10 mouse cellular contexts compared by ENCODE assay signal in the genomic region with DNA sequence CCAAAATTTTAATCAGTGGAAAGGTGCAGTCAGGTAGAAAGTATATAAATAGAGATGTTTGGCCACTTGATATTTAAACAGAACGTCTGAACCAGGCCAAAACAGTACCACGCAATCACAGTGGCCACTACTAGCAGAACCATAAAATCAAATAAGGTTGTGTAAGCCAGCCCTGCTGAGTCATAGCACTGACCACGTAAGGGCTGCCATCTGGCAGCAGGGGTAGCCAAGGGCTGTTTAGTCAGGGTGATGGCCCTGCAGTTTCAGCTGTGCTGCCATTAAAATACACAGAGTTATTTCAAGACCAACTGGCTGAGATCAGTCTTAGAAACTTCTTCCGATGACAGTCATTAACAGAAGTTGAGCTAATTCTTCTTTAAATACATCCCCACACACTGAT. TPM values are rescaled to one million over a fixed set of nuclear protein-coding genes. Genes with fewer than 3 reads are reported as not detected.
A peak's percentile ranks its signal among the peaks of the same experiment; 100 is the strongest.
DNase-seq lines count a peak whose midpoint lies in the region; ATAC-seq and TF ChIP-seq lines count a peak whose summit lies in the region.
"Had no signal": no experiment of that assay in that cellular context is flagged by ENCODE, and none has a peak within 500 bp of the region (broad histone marks: within the 10 kb centered on the region; RNA-seq: fewer than 3 reads in every experiment).

No protein-coding gene starts in this region.

- H3K9me3 ChIP-seq in forebrain, embryonic 13.5 days (replicated peaks): no peaks in the 10 kb centered on the region
- H3K9me3 ChIP-seq: hindbrain, embryonic 15.5 days; megakaryocyte, embryonic 14.5 days had no signal

- no peak overlapping the region for H3K9ac ChIP-seq in forebrain, embryonic 13.5 days
- H3K9ac ChIP-seq: hindbrain, embryonic 15.5 days had no signal

- no peak overlapping the region for H3K4me3 ChIP-seq in lung, adult 2 months (replicated peaks; ENCODE audit: extremely low read depth, low read depth, low read length)
- no peak overlapping the region for H3K4me3 ChIP-seq in forebrain, embryonic 13.5 days
- H3K4me3 ChIP-seq: hindbrain, embryonic 15.5 days; left cerebral cortex, adult 2 months; megakaryocyte, embryonic 14.5 days had no signal

- no peak for TF ChIP-seq POLR2A in lung, adult 2 months (IDR thresholded peaks at IDR 0.05; ENCODE audit: borderline replicate concordance, extremely low read depth, low read depth, low read length)

- no peak overlapping the region for H3K4me2 ChIP-seq in forebrain, embryonic 13.5 days
- H3K4me2 ChIP-seq: hindbrain, embryonic 15.5 days had no signal

- DNase-seq in A20 (ENCODE audit: low read depth, low spot score) (peak; percentile 56), NIH3T3 (ENCODE audit: low read depth) (peak; percentile 91)
- DNase-seq in cerebellum, postnatal 25 days: peak; percentile 77 to 83
- peak; percentile 39 for DNase-seq in lung, adult 2 months
- DNase-seq in kidney, postnatal 10 days: no peak
- DNase-seq in layer of hippocampus, adult 18-20 months (ENCODE audit: low spot score in 2 of 2): no peak

- H3K27ac ChIP-seq in forebrain, embryonic 13.5 days: no peak overlapping the region
- H3K27ac ChIP-seq: hindbrain, embryonic 15.5 days; left cerebral cortex, adult 2 months had no signal

- H3K4me1 ChIP-seq in lung, adult 2 months (ENCODE audit: control insufficient read depth, insufficient read depth, low read length): no peaks in the 10 kb centered on the region
- peaks cover 1% of the 10 kb centered on the region; the same call in 1 of the 2 replicates for H3K4me1 ChIP-seq in forebrain, embryonic 13.5 days

- no peaks in the 10 kb centered on the region for H3K27me3 ChIP-seq in forebrain, embryonic 13.5 days
- H3K27me3 ChIP-seq: hindbrain, embryonic 15.5 days had no signal

- ATAC-seq in forebrain, embryonic 13.5 days: no peak

- TF ChIP-seq CTCF in lung, adult 2 months (IDR thresholded peaks at IDR 0.05; ENCODE audit: insufficient read depth, low read length): no peak

- no peaks in the 10 kb centered on the region for H3K36me3 ChIP-seq in forebrain, embryonic 13.5 days (ENCODE audit: poor library complexity, severe bottlenecking)
- H3K36me3 ChIP-seq: hindbrain, embryonic 15.5 days had no signal

- WGBS in lung, adult 2 months: 44% methylated on average over 4 of the region's 4 CpGs
- WGBS in forebrain, embryonic 13.5 days: 60% methylated on average over 4 of the region's 4 CpGs

RNA-seq across cellular contexts. Expression of gene Hexa, which starts 5.5 kb away (rescaled TPM):
- polyA plus RNA-seq in lung, adult 2 months (2012; rRNA removed): 90.7 and 106 TPM in 2 replicates
- polyA plus RNA-seq in forebrain, embryonic 13.5 days (2015; fragmentation: Nextera tagmentation; extraction: Ambion mirVana): 35.8 and 38.8 TPM in 2 replicates
- total RNA-seq in layer of hippocampus, adult 18-20 months (2021): 10 to 100 TPM; 54.7 to 62.1 TPM

RNA-seq across cellular contexts. Expression of gene Tmem202, which starts 5.8 kb away (rescaled TPM):
- polyA plus RNA-seq in lung, adult 2 months (2012; rRNA removed): 0.36 and 0.64 TPM in 2 replicates
- 0.49 TPM in 1 of 2 replicates, not detected in the other for polyA plus RNA-seq in forebrain, embryonic 13.5 days (2015; fragmentation: Nextera tagmentation; extraction: Ambion mirVana)
- 1 to 10 TPM; 3.0 to 3.6 TPM for total RNA-seq in layer of hippocampus, adult 18-20 months (2021)

RNA-seq across cellular contexts. Expression of gene Celf6, which starts 43.8 kb away (rescaled TPM):
- polyA plus RNA-seq in lung, adult 2 months (2012; rRNA removed): 0.07 and 0.15 TPM in 2 replicates
- 19.5 and 25.5 TPM in 2 replicates for polyA plus RNA-seq in forebrain, embryonic 13.5 days (2015; fragmentation: Nextera tagmentation; extraction: Ambion mirVana)
- 10 to 100 TPM; 29.7 to 33.2 TPM for total RNA-seq in layer of hippocampus, adult 18-20 months (2021)

RNA-seq across cellular contexts. Expression of gene Arih1, which starts 47.5 kb away (rescaled TPM):
- 15.0 and 20.1 TPM in 2 replicates for polyA plus RNA-seq in lung, adult 2 months (2012; rRNA removed)
- polyA plus RNA-seq in forebrain, embryonic 13.5 days (2015; fragmentation: Nextera tagmentation; extraction: Ambion mirVana): 18.0 and 19.0 TPM in 2 replicates
- 100 to 1,000 TPM; 107 to 110 TPM for total RNA-seq in layer of hippocampus, adult 18-20 months (2021)

Comparison
In these comparisons a context has a peak if more than half of its experiments do, and no peak if none do; other contexts are left out.
1. DNase-seq: peak in A20 (single experiment), NIH3T3 (single experiment), cerebellum, postnatal 25 days (2 of 2) and lung, adult 2 months (single experiment); none in kidney, postnatal 10 days (single experiment) and layer of hippocampus, adult 18-20 months (0 of 2).
2. RNA of gene Celf6, which starts 43.8 kb away (polyA plus RNA-seq): 19.5 to 25.5 TPM in forebrain, embryonic 13.5 days; 0.07 to 0.15 TPM in lung, adult 2 months; every median in the first group is over 10 times any median in the second.